Mouse (Mus musculus) midbrain, embryonic 15.5 days (tissue): ENCODE results near the gene Spryd4. TPM values are rescaled to one million over a fixed set of nuclear protein-coding genes. Genes with fewer than 3 reads are reported as not detected.

Source experiments
- ATAC-seq: fragments of 200-750 bp; cut with Nextera tagmentation; replicated peaks from 2 replicates; pipeline ENCODE4 v1.8.0; 2017; ENCODE audit warnings: moderate TSS enrichment
- H3K27ac ChIP-seq: fragments of 300-500 bp; sonication (generic); 2 replicates; pipeline ENCODE4 v1.5.1; 2015; ENCODE audit warnings: mild to moderate bottlenecking, inconsistent platforms
- H3K27me3 ChIP-seq: fragments of 300-500 bp; sonication (generic); replicated peaks from 2 replicates; pipeline ENCODE4 v1.6.1; 2015; ENCODE audit warnings: inconsistent platforms
- H3K36me3 ChIP-seq: fragments of 300-500 bp; sonication (generic); replicated peaks from 2 replicates; pipeline ENCODE4 v1.6.1; 2015; ENCODE audit warnings: inconsistent platforms
- H3K4me1 ChIP-seq: fragments of 300-500 bp; sonication (generic); 2 replicates; pipeline ENCODE4 v1.6.1; 2015; ENCODE audit warnings: inconsistent platforms
- H3K4me2 ChIP-seq: fragments of 300-500 bp; sonication (generic); 2 replicates; pipeline ENCODE4 v1.6.1; 2015; ENCODE audit warnings: inconsistent platforms, mild to moderate bottlenecking, moderate library complexity
- H3K4me3 ChIP-seq: fragments of 300-500 bp; sonication (generic); 2 replicates; pipeline ENCODE4 v1.5.1; 2015; ENCODE audit warnings: mild to moderate bottlenecking, inconsistent platforms
- H3K9ac ChIP-seq: fragments of 300-500 bp; sonication (generic); 2 replicates; pipeline ENCODE4 v1.6.1; 2015; ENCODE audit warnings: mild to moderate bottlenecking, inconsistent platforms
- H3K9me3 ChIP-seq: fragments of 300-500 bp; sonication (generic); 2 replicates; pipeline ENCODE4 v1.6.1; 2016; ENCODE audit warnings: inconsistent platforms
- WGBS: fragments of 180-500 bp; shearing (Covaris S2); methylation state at CpG from one replicate; pipeline ENCODE4 v1.1.7; 2015; ENCODE audit warnings: mixed read lengths; 5-methylcytosine and 5-hydroxymethylcytosine counted together
- polyA plus RNA-seq: library from polyadenylated mRNA; unstranded; fragments of >200 nt; fragmentation: Nextera tagmentation; extraction: Ambion mirVana; gene quantifications from 2 replicates; pipeline ENCODE4 v1.2.1, GENCODE M21; 2015

Gene Spryd4
- polyA plus RNA-seq, 1 experiment from 2014 or later: 20.2 TPM

DNA sequence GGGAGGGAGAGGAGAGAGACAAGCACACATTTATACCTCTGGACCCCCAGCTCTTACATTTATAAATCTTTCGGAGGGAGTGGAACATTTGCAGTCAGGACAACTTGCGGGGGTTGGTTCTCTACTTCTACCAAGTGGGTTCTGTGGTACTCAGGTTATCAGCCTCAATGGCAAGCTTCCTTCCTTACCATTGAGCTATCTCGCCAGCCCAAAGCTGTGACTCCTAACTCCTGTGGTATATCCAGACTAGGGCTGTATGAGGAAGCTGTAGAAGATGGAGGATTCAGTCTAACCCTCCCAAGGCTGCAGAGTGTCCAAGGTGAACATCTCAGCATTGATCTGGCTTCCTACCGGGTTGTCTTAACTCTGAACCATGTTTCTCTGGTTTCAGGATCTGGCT is 27.5 kb upstream of the Spryd4 start:
- 97% methylated on average over 4 of the region's 4 CpGs for WGBS
- no peak for ATAC-seq
- Histone ChIP-seq H3K27me3 (no peaks in the 10 kb centered on the region), H3K27ac (no peak overlapping the region), H3K36me3 (peaks cover 8% of the 10 kb centered on the region; the same call in 1 of the 2 replicates), H3K4me1 (0 out of 2 replicates have a peak, but pooled peaks cover 6% of the 10 kb centered on the region), H3K4me2 (no peak overlapping the region), H3K9ac (no peak overlapping the region), H3K9me3 (no peaks in the 10 kb centered on the region), H3K4me3 (no peak overlapping the region)

- 0 out of 2 replicates have a peak overlapping the region, but pooled peaks have one; percentile 11 for H3K27ac ChIP-seq
- no peak for ATAC-seq
- H3K9ac ChIP-seq: no peak overlapping the region
- peaks cover 7% of the 10 kb centered on the region; the same call in 1 of the 2 replicates for H3K4me1 ChIP-seq
- no peak overlapping the region for H3K4me2 ChIP-seq
- no peaks in the 10 kb centered on the region for H3K9me3 ChIP-seq
- no peak overlapping the region for H3K4me3 ChIP-seq
- no peaks in the 10 kb centered on the region for H3K27me3 ChIP-seq
- WGBS: 70% methylated on average over 15 of the region's 15 CpGs
- peaks cover 5% of the 10 kb centered on the region; the same call in 1 of the 2 replicates for H3K36me3 ChIP-seq
Measured at GRCm38 (mm10) chr10:128237807-128238480, 26.3 kb upstream of the Spryd4 start.

DNA sequence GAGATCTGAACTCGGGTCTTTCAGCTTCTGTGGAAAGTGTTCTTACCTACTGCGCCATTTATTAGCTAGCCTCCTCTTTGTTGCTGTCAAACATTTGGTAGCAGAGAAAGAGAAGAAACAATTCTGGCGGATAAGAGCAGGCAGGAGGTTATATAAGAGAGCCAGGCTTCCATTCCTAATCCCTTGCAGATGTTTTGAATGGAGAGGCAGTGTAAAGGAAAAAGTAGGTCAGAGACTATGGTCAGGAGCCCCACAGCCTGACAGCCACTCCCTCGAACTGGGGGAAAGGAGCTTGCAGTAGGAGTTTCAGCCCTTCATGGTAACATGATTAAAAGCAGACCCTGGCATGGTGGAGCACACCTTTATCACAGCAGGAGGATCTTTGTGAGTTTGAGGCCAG is 24.7 kb upstream of the Spryd4 start:
- Histone ChIP-seq H3K4me3 (no peak overlapping the region), H3K27me3 (no peaks in the 10 kb centered on the region), H3K9ac (no peak overlapping the region), H3K9me3 (no peaks in the 10 kb centered on the region), H3K4me1 (peaks cover 14% of the 10 kb centered on the region), H3K36me3 (0 out of 2 replicates have a peak, but pooled peaks cover 4% of the 10 kb centered on the region), H3K27ac (no peak overlapping the region), H3K4me2 (no peak overlapping the region)
- 49% methylated on average over 4 of the region's 4 CpGs for WGBS
- no peak for ATAC-seq

- Histone ChIP-seq H3K27me3 (no peaks in the 10 kb centered on the region), H3K27ac (peak overlapping the region; percentile 93), H3K36me3 (no peaks in the 10 kb centered on the region), H3K4me2 (peak overlapping the region; percentile 60), H3K4me1 (peaks cover 12% of the 10 kb centered on the region), H3K9me3 (no peaks in the 10 kb centered on the region), H3K4me3 (peak overlapping the region; percentile 95), H3K9ac (peak overlapping the region; percentile 83)
- WGBS: under 1% methylated on average over 14 of the region's 14 CpGs
- ATAC-seq: peak; percentile 56
Measured at GRCm38 (mm10) chr10:128232420-128232985, 20.9 kb upstream of the Spryd4 start.

GRCm38 (mm10) chr10:128231697-128232419 is 20.3 kb upstream of the Spryd4 start, which contains the start of gene Timeless:
TSS of gene Timeless (plus strand) at chr10:128232065.
- peak; percentile 92 for ATAC-seq
- peak within 1 kb of the TSS; percentile 60 for H3K4me2 ChIP-seq
- H3K9ac ChIP-seq: peak within 1 kb of the TSS; percentile 83
- no peaks in the 10 kb centered on the region for H3K27me3 ChIP-seq
- no peaks in the 10 kb centered on the region for H3K36me3 ChIP-seq
- peaks cover 12% of the 10 kb centered on the region for H3K4me1 ChIP-seq
- H3K4me3 ChIP-seq: peak within 1 kb of the TSS; percentile 95
- H3K27ac ChIP-seq: peak within 1 kb of the TSS; percentile 93
- H3K9me3 ChIP-seq: no peaks in the 10 kb centered on the region
- under 1% methylated on average over 57 of the region's 58 CpGs for WGBS

- Histone ChIP-seq H3K4me2 (peak overlapping the region; percentile 60), H3K9me3 (no peaks in the 10 kb centered on the region), H3K4me3 (peak overlapping the region; percentile 95), H3K9ac (peak overlapping the region; percentile 83; the same call in 1 of the 2 replicates), H3K27me3 (no peaks in the 10 kb centered on the region), H3K4me1 (peaks cover 12% of the 10 kb centered on the region), H3K36me3 (no peaks in the 10 kb centered on the region), H3K27ac (no peak overlapping the region; the same call in 1 of the 2 replicates)
- no peak for ATAC-seq
- 17% methylated on average over 5 of the region's 5 CpGs for WGBS
Measured at GRCm38 (mm10) chr10:128231146-128231545, 19.5 kb upstream of the Spryd4 start.

GRCm38 (mm10) chr10:128230582-128230981 is 19.0 kb upstream of the Spryd4 start:
- H3K36me3 ChIP-seq: no peaks in the 10 kb centered on the region
- peaks cover 12% of the 10 kb centered on the region for H3K4me1 ChIP-seq
- H3K9ac ChIP-seq: no peak overlapping the region
- H3K27ac ChIP-seq: no peak overlapping the region
- H3K27me3 ChIP-seq: no peaks in the 10 kb centered on the region
- H3K4me2 ChIP-seq: no peak overlapping the region
- H3K9me3 ChIP-seq: no peaks in the 10 kb centered on the region
- WGBS: 86% methylated on average over 12 of the region's 12 CpGs
- H3K4me3 ChIP-seq: no peak overlapping the region
- ATAC-seq: no peak

DNA sequence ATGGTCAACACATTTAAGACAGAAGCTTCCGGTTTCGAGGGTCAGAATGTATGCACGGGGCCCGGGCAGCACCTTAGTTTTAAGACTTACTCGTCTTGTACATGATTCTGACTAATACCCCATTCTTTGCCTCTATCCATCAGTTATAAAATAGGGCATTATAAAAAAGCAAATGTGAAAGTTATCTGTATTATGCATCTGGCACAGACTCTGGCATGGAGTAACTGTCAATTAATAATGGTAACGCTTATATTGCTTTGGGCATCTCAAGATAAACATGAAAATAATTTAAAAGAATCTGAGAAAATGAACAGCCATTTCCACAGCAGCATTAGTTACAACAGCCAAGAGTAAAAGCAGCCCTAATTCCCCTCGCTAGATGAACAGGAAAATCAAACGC is 16.4 kb upstream of the Spryd4 start:
- Histone ChIP-seq H3K9ac (no peak overlapping the region), H3K27me3 (no peaks in the 10 kb centered on the region), H3K4me2 (no peak overlapping the region), H3K4me3 (no peak overlapping the region), H3K36me3 (no peaks in the 10 kb centered on the region), H3K27ac (no peak overlapping the region), H3K4me1 (peaks cover 12% of the 10 kb centered on the region), H3K9me3 (no peaks in the 10 kb centered on the region)
- ATAC-seq: no peak
- 95% methylated on average over 8 of the region's 8 CpGs for WGBS

- H3K27ac ChIP-seq: no peak overlapping the region
Measured at GRCm38 (mm10) chr10:128227592-128227991, 16.0 kb upstream of the Spryd4 start.

GRCm38 (mm10) chr10:128225538-128225937 is 13.9 kb upstream of the Spryd4 start, which contains the start of gene Mip:
TSS of gene Mip (plus strand) at chr10:128225838.
- H3K4me1 ChIP-seq: no peaks in the 10 kb centered on the region
- no peak within 1 kb of the TSS for H3K9ac ChIP-seq
- no peaks in the 10 kb centered on the region for H3K36me3 ChIP-seq
- H3K27ac ChIP-seq: no peak within 1 kb of the TSS
- H3K4me3 ChIP-seq: no peak within 1 kb of the TSS
- H3K4me2 ChIP-seq: no peak within 1 kb of the TSS
- no peaks in the 10 kb centered on the region for H3K9me3 ChIP-seq
- 31% methylated on average over 4 of the region's 4 CpGs for WGBS
- H3K27me3 ChIP-seq: no peaks in the 10 kb centered on the region
- no peak for ATAC-seq

More at GRCm38 (mm10) chr10:128227592-128227991, 16.0 kb upstream of the Spryd4 start:
- 84% methylated on average over 9 of the region's 9 CpGs for WGBS
- Histone ChIP-seq H3K4me2 (no peak overlapping the region), H3K9ac (no peak overlapping the region), H3K4me1 (peaks cover 8% of the 10 kb centered on the region), H3K9me3 (no peaks in the 10 kb centered on the region), H3K27me3 (no peaks in the 10 kb centered on the region), H3K4me3 (no peak overlapping the region), H3K36me3 (no peaks in the 10 kb centered on the region)
- ATAC-seq: no peak

- no peaks in the 10 kb centered on the region for H3K9me3 ChIP-seq
- no peaks in the 10 kb centered on the region for H3K36me3 ChIP-seq
- no peak overlapping the region for H3K4me3 ChIP-seq
- no peak overlapping the region for H3K27ac ChIP-seq
- no peak overlapping the region for H3K9ac ChIP-seq
- H3K27me3 ChIP-seq: no peaks in the 10 kb centered on the region
- 31% methylated on average over 5 of the region's 5 CpGs for WGBS
- H3K4me1 ChIP-seq: no peaks in the 10 kb centered on the region
- no peak for ATAC-seq
- H3K4me2 ChIP-seq: no peak overlapping the region
Measured at GRCm38 (mm10) chr10:128225064-128225463, 13.5 kb upstream of the Spryd4 start.

GRCm38 (mm10) chr10:128221533-128222286 is 10.1 kb upstream of the Spryd4 start:
- no peak overlapping the region for H3K4me3 ChIP-seq
- H3K4me1 ChIP-seq: no peaks in the 10 kb centered on the region
- 67% methylated on average over 16 of the region's 16 CpGs for WGBS
- no peak overlapping the region for H3K4me2 ChIP-seq
- no peaks in the 10 kb centered on the region for H3K9me3 ChIP-seq
- H3K36me3 ChIP-seq: no peaks in the 10 kb centered on the region
- no peak overlapping the region for H3K9ac ChIP-seq
- no peaks in the 10 kb centered on the region for H3K27me3 ChIP-seq
- no peak overlapping the region for H3K27ac ChIP-seq
- ATAC-seq: no peak
